Mouse (Mus musculus) embryonic facial prominence, embryonic 14.5 days (tissue): Measurements from ENCODE around the gene Khdc4. TPM values are rescaled to one million over a fixed set of nuclear protein-coding genes. Genes with fewer than 3 reads are reported as not detected.

ENCODE experiments used
- ATAC-seq: fragments of 200-750 bp; cut with Nextera tagmentation; 2 replicates; pipeline ENCODE4 v1.8.0; 2017; ENCODE audit warnings: low read depth, moderate number of reproducible peaks, moderate TSS enrichment
- DNase-seq: peaks from one replicate; pipeline ENCODE4 v3.0.0-alpha.2; 2015; ENCODE audit warnings: low spot score
- H3K27ac ChIP-seq: fragments of 300-500 bp; sonication (generic); replicated peaks from 2 replicates; pipeline ENCODE4 v1.5.1; 2014; ENCODE audit warnings: low read depth, mild to moderate bottlenecking, low read length, moderate library complexity
- H3K27me3 ChIP-seq: fragments of 300-500 bp; sonication (generic); replicated peaks from 2 replicates; pipeline ENCODE4 v1.6.1; 2014; ENCODE audit warnings: low read length; ENCODE audit not compliant: control insufficient read depth, insufficient read depth
- H3K36me3 ChIP-seq: fragments of 300-500 bp; sonication (generic); 2 replicates; pipeline ENCODE4 v1.6.1; 2014; ENCODE audit warnings: low read length, mixed read lengths; ENCODE audit not compliant: control insufficient read depth, insufficient read depth
- H3K4me1 ChIP-seq: fragments of 300-500 bp; sonication (generic); 2 replicates; pipeline ENCODE4 v1.6.1; 2014; ENCODE audit warnings: antibody characterized with exemption, low read length; ENCODE audit not compliant: control insufficient read depth, insufficient read depth
- H3K4me2 ChIP-seq: fragments of 300-500 bp; sonication (generic); 2 replicates; pipeline ENCODE4 v1.6.1; 2014; ENCODE audit warnings: low read depth, mild to moderate bottlenecking, low read length, moderate library complexity, mixed read lengths
- H3K4me3 ChIP-seq: fragments of 300-500 bp; sonication (generic); 2 replicates; pipeline ENCODE4 v1.5.1; 2014; ENCODE audit warnings: low read depth, mild to moderate bottlenecking, low read length
- H3K9ac ChIP-seq: fragments of 300-500 bp; sonication (generic); 2 replicates; pipeline ENCODE4 v1.6.1; 2014; ENCODE audit warnings: low read depth, mild to moderate bottlenecking, low read length, moderate library complexity, mixed read lengths
- H3K9me3 ChIP-seq: fragments of 300-500 bp; sonication (generic); 2 replicates; pipeline ENCODE4 v1.6.1; 2016; ENCODE audit warnings: low read length; ENCODE audit not compliant: control insufficient read depth
- WGBS: fragments of 180-500 bp; shearing (Covaris S2); extraction: QIAGEN DNeasy Blood & Tissue Kit; methylation state at CpG from one replicate; pipeline ENCODE4 v1.1.7; 2014; 5-methylcytosine and 5-hydroxymethylcytosine counted together
- polyA plus RNA-seq: library from polyadenylated mRNA; unstranded; fragments of >200 nt; fragmentation: Nextera tagmentation; extraction: Ambion mirVana; gene quantifications from 2 replicates; pipeline ENCODE4 v1.2.1, GENCODE M21; 2014

Gene Khdc4
- polyA plus RNA-seq, 1 experiment from 2014 or later = 66.4 TPM

- H3K27ac ChIP-seq = no peak overlapping the region
- DNase-seq (no peak), ATAC-seq (no peak)
- no peaks in the 10 kb centered on the region for H3K27me3 ChIP-seq
- no peaks in the 10 kb centered on the region for H3K9me3 ChIP-seq
- no peak overlapping the region for H3K4me3 ChIP-seq
- H3K36me3 ChIP-seq = peaks cover 49% of the 10 kb centered on the region
- WGBS = 70% methylated on average over 2 of the region's 2 CpGs
- no peak overlapping the region for H3K9ac ChIP-seq
- no peak overlapping the region for H3K4me2 ChIP-seq
- peaks cover 13% of the 10 kb centered on the region for H3K4me1 ChIP-seq
Measured at GRCm38 (mm10) chr3:88719098-88719497, 33.5 kb downstream of the Khdc4 start.

- Histone ChIP-seq H3K9ac (no peak overlapping the region), H3K4me1 (no peaks in the 10 kb centered on the region), H3K36me3 (no peaks in the 10 kb centered on the region), H3K4me3 (no peak overlapping the region), H3K9me3 (no peaks in the 10 kb centered on the region), H3K27ac (no peak overlapping the region), H3K4me2 (no peak overlapping the region), H3K27me3 (no peaks in the 10 kb centered on the region)
- ATAC-seq (no peak), DNase-seq (no peak)
- 76% methylated on average over 2 of the region's 2 CpGs for WGBS
Measured at GRCm38 (mm10) chr3:88736556-88736955, 51.0 kb downstream of the Khdc4 start.

GRCm38 (mm10) chr3:88738641-88739040 is 53.0 kb downstream of the Khdc4 start:
- Histone ChIP-seq H3K4me3 (no peak overlapping the region), H3K36me3 (no peaks in the 10 kb centered on the region), H3K9ac (no peak overlapping the region), H3K27me3 (no peaks in the 10 kb centered on the region), H3K4me1 (no peaks in the 10 kb centered on the region), H3K4me2 (no peak overlapping the region), H3K9me3 (no peaks in the 10 kb centered on the region), H3K27ac (no peak overlapping the region)
- ATAC-seq (no peak), DNase-seq (no peak)
- 40% methylated on average over 3 of the region's 3 CpGs for WGBS

GRCm38 (mm10) chr3:88740147-88740546 is 54.5 kb downstream of the Khdc4 start:
- H3K36me3 ChIP-seq = no peaks in the 10 kb centered on the region
- no peak overlapping the region for H3K4me3 ChIP-seq
- H3K27ac ChIP-seq = no peak overlapping the region
- WGBS = 93% methylated on average over 3 of the region's 3 CpGs
- no peak for DNase-seq
- H3K4me1 ChIP-seq = no peaks in the 10 kb centered on the region
- ATAC-seq = no peak
- no peak overlapping the region for H3K9ac ChIP-seq
- H3K9me3 ChIP-seq = no peaks in the 10 kb centered on the region
- no peak overlapping the region for H3K4me2 ChIP-seq
- no peaks in the 10 kb centered on the region for H3K27me3 ChIP-seq

- ATAC-seq = no peak
- no peaks in the 10 kb centered on the region for H3K27me3 ChIP-seq
- WGBS = 90% methylated on average over 9 of the region's 9 CpGs
Measured at GRCm38 (mm10) chr3:88745534-88745933, 59.9 kb downstream of the Khdc4 start.

GRCm38 (mm10) chr3:88746139-88746870 is 60.7 kb downstream of the Khdc4 start:
- Histone ChIP-seq H3K4me1 (no peaks in the 10 kb centered on the region), H3K27ac (no peak overlapping the region), H3K9me3 (peaks cover 22% of the 10 kb centered on the region), H3K9ac (no peak overlapping the region), H3K4me2 (no peak overlapping the region), H3K36me3 (peaks cover 27% of the 10 kb centered on the region), H3K4me3 (no peak overlapping the region), H3K27me3 (no peaks in the 10 kb centered on the region)
- WGBS = 92% methylated on average over 14 of the region's 15 CpGs
- ATAC-seq (no peak), DNase-seq (no peak)

More at GRCm38 (mm10) chr3:88745534-88745933, 59.9 kb downstream of the Khdc4 start:
- Histone ChIP-seq H3K4me2 (no peak overlapping the region), H3K4me1 (no peaks in the 10 kb centered on the region), H3K9me3 (peaks cover 22% of the 10 kb centered on the region), H3K27ac (no peak overlapping the region), H3K36me3 (peaks cover 27% of the 10 kb centered on the region), H3K9ac (no peak overlapping the region), H3K4me3 (no peak overlapping the region)
- DNase-seq = no peak

GRCm38 (mm10) chr3:88746871-88747231 is 61.2 kb downstream of the Khdc4 start:
- ATAC-seq (peak; percentile 41; the same call in 1 of the 2 replicates), DNase-seq (peak; percentile 32)
- Histone ChIP-seq H3K4me2 (no peak overlapping the region), H3K27ac (no peak overlapping the region), H3K27me3 (no peaks in the 10 kb centered on the region), H3K4me3 (no peak overlapping the region), H3K9ac (no peak overlapping the region), H3K4me1 (no peaks in the 10 kb centered on the region), H3K36me3 (peaks cover 27% of the 10 kb centered on the region), H3K9me3 (peaks cover 22% of the 10 kb centered on the region)
- WGBS = 87% methylated on average over 4 of the region's 4 CpGs

- 82% methylated on average over 4 of the region's 4 CpGs for WGBS
- Histone ChIP-seq H3K27me3 (no peaks in the 10 kb centered on the region), H3K27ac (no peak overlapping the region), H3K4me3 (no peak overlapping the region), H3K4me2 (no peak overlapping the region), H3K9ac (no peak overlapping the region), H3K9me3 (no peaks in the 10 kb centered on the region), H3K4me1 (no peaks in the 10 kb centered on the region), H3K36me3 (no peaks in the 10 kb centered on the region)
- no peak for DNase-seq
- no peak for ATAC-seq
Measured at GRCm38 (mm10) chr3:88754283-88754682, 68.7 kb downstream of the Khdc4 start.

GRCm38 (mm10) chr3:88755541-88755940 is 69.9 kb downstream of the Khdc4 start:
- no peak overlapping the region for H3K9ac ChIP-seq
- H3K4me1 ChIP-seq = no peaks in the 10 kb centered on the region
- H3K27me3 ChIP-seq = no peaks in the 10 kb centered on the region
- no peak overlapping the region for H3K27ac ChIP-seq
- WGBS = 63% methylated on average over 3 of the region's 3 CpGs
- no peak overlapping the region for H3K4me3 ChIP-seq
- H3K9me3 ChIP-seq = no peaks in the 10 kb centered on the region
- DNase-seq (no peak), ATAC-seq (no peak)
- no peak overlapping the region for H3K4me2 ChIP-seq
- no peaks in the 10 kb centered on the region for H3K36me3 ChIP-seq
